Mouse (Mus musculus): ENCODE measurements at regions not wholly inside any gene's neighbourhood (a gene's known extent, or its start where the extent isn't known, plus 50 kb on each side); places are given as distances from the start of the nearest gene placed in this dataset.

GRCm38 (mm10) chr14:64582822-64583221, 478.7 kb downstream of the Prss52 start:
- TF ChIP-seq CTCF (IDR thresholded peaks at IDR 0.05; ENCODE audit: borderline replicate concordance, control insufficient read depth, extremely low read depth, insufficient read depth, low read length, poor library complexity) (no peak), POLR2A (IDR thresholded peaks at IDR 0.05; ENCODE audit: control insufficient read depth, extremely low read depth, insufficient read depth, low read length, poor library complexity) (no peak)
- Histone ChIP-seq H3K36me3 (ENCODE audit: control insufficient read depth, insufficient read depth, low read length) (no peaks in the 10 kb centered on the region), H3K4me3 (ENCODE audit: control insufficient read depth, insufficient read depth, low read length) (no peak overlapping the region), H3K27ac (ENCODE audit: control insufficient read depth, insufficient read depth, low read length) (no peak overlapping the region), H3K27me3 (ENCODE audit: control insufficient read depth, insufficient read depth, low read length) (peaks cover 11% of the 10 kb centered on the region), H3K4me1 (replicated peaks; ENCODE audit: control insufficient read depth, insufficient read depth, low read length) (peaks cover 5% of the 10 kb centered on the region; the same call in 1 of the 2 replicates)
- no peak for DNase-seq
- 46% methylated on average over 4 of the region's 4 CpGs for WGBS

GRCm38 (mm10) chr14:64584221-64584620, 480.1 kb downstream of the Prss52 start:
- Histone ChIP-seq H3K4me1 (replicated peaks; ENCODE audit: control insufficient read depth, insufficient read depth, low read length) (peaks cover 5% of the 10 kb centered on the region; the same call in 1 of the 2 replicates), H3K27ac (ENCODE audit: control insufficient read depth, insufficient read depth, low read length) (no peak overlapping the region), H3K4me3 (ENCODE audit: control insufficient read depth, insufficient read depth, low read length) (no peak overlapping the region), H3K27me3 (ENCODE audit: control insufficient read depth, insufficient read depth, low read length) (peaks cover 18% of the 10 kb centered on the region), H3K36me3 (ENCODE audit: control insufficient read depth, insufficient read depth, low read length) (no peaks in the 10 kb centered on the region)
- no peak for TF ChIP-seq POLR2A (IDR thresholded peaks at IDR 0.05; ENCODE audit: control insufficient read depth, extremely low read depth, insufficient read depth, low read length, poor library complexity)
- TF ChIP-seq CTCF (IDR thresholded peaks at IDR 0.05; ENCODE audit: borderline replicate concordance, control insufficient read depth, extremely low read depth, insufficient read depth, low read length, poor library complexity) = no peak
- whole genome bisulfite sequencing = 69% methylated on average over 5 of the region's 5 CpGs
- no peak for DNase-seq

- Histone ChIP-seq H3K4me3 (ENCODE audit: control insufficient read depth, insufficient read depth, low read length) (no peak overlapping the region), H3K36me3 (ENCODE audit: control insufficient read depth, insufficient read depth, low read length) (no peaks in the 10 kb centered on the region), H3K4me1 (replicated peaks; ENCODE audit: control insufficient read depth, insufficient read depth, low read length) (peaks cover 5% of the 10 kb centered on the region; the same call in 1 of the 2 replicates), H3K27ac (ENCODE audit: control insufficient read depth, insufficient read depth, low read length) (no peak overlapping the region), H3K27me3 (ENCODE audit: control insufficient read depth, insufficient read depth, low read length) (peaks cover 22% of the 10 kb centered on the region)
- no peak for DNase-seq
- TF ChIP-seq CTCF (IDR thresholded peaks at IDR 0.05; ENCODE audit: borderline replicate concordance, control insufficient read depth, extremely low read depth, insufficient read depth, low read length, poor library complexity) (no peak), POLR2A (IDR thresholded peaks at IDR 0.05; ENCODE audit: control insufficient read depth, extremely low read depth, insufficient read depth, low read length, poor library complexity) (no peak)
- 20% methylated on average over 5 of the region's 5 CpGs for WGBS
Observed at GRCm38 (mm10) chr14:64585081-64585470, 481.0 kb downstream of the Prss52 start.

- H3K27me3 ChIP-seq (ENCODE audit: control insufficient read depth, insufficient read depth, low read length) = peaks cover 26% of the 10 kb centered on the region
- no peak for TF ChIP-seq POLR2A (IDR thresholded peaks at IDR 0.05; ENCODE audit: control insufficient read depth, extremely low read depth, insufficient read depth, low read length, poor library complexity)
- TF ChIP-seq CTCF (IDR thresholded peaks at IDR 0.05; ENCODE audit: borderline replicate concordance, control insufficient read depth, extremely low read depth, insufficient read depth, low read length, poor library complexity) = no peak
- DNase-seq = no peak
- H3K36me3 ChIP-seq (ENCODE audit: control insufficient read depth, insufficient read depth, low read length) = no peaks in the 10 kb centered on the region
- 14% methylated on average over 28 of the region's 28 CpGs for WGBS
- no peak overlapping the region for H3K4me3 ChIP-seq (ENCODE audit: control insufficient read depth, insufficient read depth, low read length)
- no peak overlapping the region for H3K27ac ChIP-seq (ENCODE audit: control insufficient read depth, insufficient read depth, low read length)
- H3K4me1 ChIP-seq (replicated peaks; ENCODE audit: control insufficient read depth, insufficient read depth, low read length) = peaks cover 5% of the 10 kb centered on the region; the same call in 1 of the 2 replicates
Observed at GRCm38 (mm10) chr14:64585471-64586192, 481.5 kb downstream of the Prss52 start.

GRCm38 (mm10) chr14:64586386-64586859, 482.3 kb downstream of the Prss52 start:
- H3K4me3 ChIP-seq (ENCODE audit: control insufficient read depth, insufficient read depth, low read length) = no peak overlapping the region
- TF ChIP-seq POLR2A (IDR thresholded peaks at IDR 0.05; ENCODE audit: control insufficient read depth, extremely low read depth, insufficient read depth, low read length, poor library complexity) (no peak), CTCF (IDR thresholded peaks at IDR 0.05; ENCODE audit: borderline replicate concordance, control insufficient read depth, extremely low read depth, insufficient read depth, low read length, poor library complexity) (no peak)
- H3K27ac ChIP-seq (ENCODE audit: control insufficient read depth, insufficient read depth, low read length) = no peak overlapping the region
- peaks cover 5% of the 10 kb centered on the region; the same call in 1 of the 2 replicates for H3K4me1 ChIP-seq (replicated peaks; ENCODE audit: control insufficient read depth, insufficient read depth, low read length)
- 19% methylated on average over 12 of the region's 12 CpGs for WGBS
- DNase-seq = no peak
- H3K27me3 ChIP-seq (ENCODE audit: control insufficient read depth, insufficient read depth, low read length) = peaks cover 29% of the 10 kb centered on the region
- no peaks in the 10 kb centered on the region for H3K36me3 ChIP-seq (ENCODE audit: control insufficient read depth, insufficient read depth, low read length)

GRCm38 (mm10) chr14:64586860-64587698, 483.0 kb downstream of the Prss52 start:
- Histone ChIP-seq H3K36me3 (ENCODE audit: control insufficient read depth, insufficient read depth, low read length) (no peaks in the 10 kb centered on the region), H3K4me3 (ENCODE audit: control insufficient read depth, insufficient read depth, low read length) (peak overlapping the region; percentile 26), H3K27me3 (ENCODE audit: control insufficient read depth, insufficient read depth, low read length) (peaks cover 29% of the 10 kb centered on the region), H3K4me1 (replicated peaks; ENCODE audit: control insufficient read depth, insufficient read depth, low read length) (peaks cover 5% of the 10 kb centered on the region; the same call in 1 of the 2 replicates), H3K27ac (ENCODE audit: control insufficient read depth, insufficient read depth, low read length) (no peak overlapping the region)
- 2% methylated on average over 53 of the region's 58 CpGs for WGBS
- DNase-seq = no peak
- no peak for TF ChIP-seq POLR2A (IDR thresholded peaks at IDR 0.05; ENCODE audit: control insufficient read depth, extremely low read depth, insufficient read depth, low read length, poor library complexity)
